Mouse (Mus musculus) brown adipose tissue, adult 24 weeks (tissue): ENCODE data around the gene Naaladl2. TPM values are rescaled to one million over a fixed set of nuclear protein-coding genes. Genes with fewer than 3 reads are reported as not detected.
"Not testable (repeated sequence)": the region's sequence is repeated elsewhere in the genome, so short reads cannot be mapped to it uniquely, and the experiment has no call there.

Source experiments
- H3K27ac ChIP-seq: fragments of 200-500 bp; replicated peaks from 2 replicates; pipeline ENCODE4 v1.5.1; 2012; ENCODE audit warnings: low read depth, mild to moderate bottlenecking, low read length
- H3K4me1 ChIP-seq: fragments of 200-500 bp; 2 replicates; pipeline ENCODE4 v1.6.1; 2012; ENCODE audit warnings: low read length, mixed read lengths; ENCODE audit not compliant: control insufficient read depth, insufficient read depth, insufficient read length
- H3K4me3 ChIP-seq: fragments of 200-500 bp; 2 replicates; pipeline ENCODE4 v1.5.1; 2012; ENCODE audit warnings: low read depth, mild to moderate bottlenecking, low read length, moderate library complexity; ENCODE audit not compliant: insufficient read depth
- polyA plus RNA-seq: library from polyadenylated mRNA; stranded (reverse); fragments of >200 nt; gene quantifications from 2 replicates; pipeline ENCODE4 v1.2.4, GENCODE M21; 2012; ENCODE audit not compliant: missing spikeins, insufficient read depth, insufficient read length

The Naaladl2 gene
- polyA plus RNA-seq, 1 experiment: 0.67 TPM

DNA sequence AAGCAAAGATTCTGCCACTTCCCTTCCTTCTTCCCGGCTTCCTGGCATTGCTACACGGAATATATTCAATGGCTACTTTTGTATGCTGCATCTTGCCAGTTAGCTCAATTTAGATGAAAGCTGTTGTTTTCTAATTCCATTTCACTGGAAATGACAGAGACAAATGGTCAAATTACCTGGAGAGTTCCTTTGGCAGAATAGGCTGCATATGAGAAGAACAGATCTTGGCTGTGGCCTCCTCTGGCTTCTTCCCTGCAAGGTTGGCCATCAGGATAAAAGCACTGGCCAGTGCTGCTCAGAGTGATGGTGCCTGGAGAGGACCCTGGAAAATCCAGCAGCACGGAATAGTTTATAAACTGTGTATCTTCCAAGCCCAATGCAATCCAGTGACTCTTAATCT, 711.3 kb downstream of the Naaladl2 start:
- H3K4me3 ChIP-seq: no peak overlapping the region
- H3K4me1 ChIP-seq: no peaks in the 10 kb centered on the region
- H3K27ac ChIP-seq: no peak overlapping the region

DNA sequence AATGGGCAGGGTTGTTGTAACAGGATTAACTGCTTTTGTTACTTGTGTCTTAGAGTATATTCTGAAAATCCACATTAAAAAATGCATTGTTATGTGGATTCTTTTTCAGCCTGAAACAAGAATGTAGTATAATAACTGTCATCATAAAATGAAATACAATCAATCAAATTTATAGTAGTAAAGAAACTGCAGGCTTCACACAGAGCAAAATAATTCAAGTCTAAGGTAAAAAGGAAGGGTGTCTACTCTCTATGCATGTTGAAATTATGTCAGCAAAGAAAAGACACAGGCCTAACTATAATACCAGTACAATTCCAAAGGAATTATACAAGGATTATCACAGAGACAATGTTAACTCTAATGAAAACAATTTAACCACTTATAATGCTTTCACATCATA, 752.3 kb downstream of the Naaladl2 start:
- Histone ChIP-seq H3K4me3 (no peak overlapping the region), H3K27ac (no peak overlapping the region), H3K4me1 (no peaks in the 10 kb centered on the region)

DNA sequence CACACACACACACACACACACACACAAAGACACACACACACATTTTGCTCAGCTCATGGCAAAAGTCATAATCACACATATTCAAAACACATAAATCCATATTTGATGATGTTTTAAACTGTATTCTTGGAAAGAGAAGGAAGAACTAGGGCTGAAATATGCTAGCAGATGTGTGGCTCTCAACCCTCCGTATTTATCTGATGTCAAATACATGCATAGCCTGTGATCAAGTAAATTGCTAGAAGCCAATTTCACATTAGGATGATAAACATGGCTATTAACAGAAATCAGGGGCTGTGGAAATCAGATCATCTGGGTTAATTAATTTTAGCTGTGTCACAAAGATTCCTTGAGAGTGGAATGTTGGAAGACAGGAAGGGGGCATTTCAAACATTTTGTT, 752.8 kb downstream of the Naaladl2 start:
- Histone ChIP-seq H3K4me1 (no peaks in the 10 kb centered on the region), H3K4me3 (no peak overlapping the region), H3K27ac (no peak overlapping the region)

DNA sequence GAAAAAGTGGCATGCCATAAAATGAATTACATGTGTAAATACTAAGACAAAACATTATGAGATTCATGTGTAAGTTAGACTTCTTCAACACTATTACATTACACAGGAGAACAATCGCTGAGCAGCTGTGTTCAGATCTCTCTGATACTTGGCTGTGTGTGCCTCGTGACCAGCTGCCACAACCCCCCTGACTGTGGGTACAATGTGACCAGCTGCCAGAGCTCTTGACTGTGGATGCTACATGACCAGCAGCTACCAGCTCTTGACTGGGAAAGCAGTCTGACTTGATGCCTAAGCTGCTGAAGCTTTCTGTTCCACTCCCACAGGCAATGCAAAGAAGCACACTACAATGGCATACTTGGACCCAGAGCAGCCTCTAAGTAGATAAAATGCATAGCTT, 789.1 kb downstream of the Naaladl2 start:
- no peak overlapping the region for H3K4me3 ChIP-seq
- H3K4me1 ChIP-seq: no peaks in the 10 kb centered on the region
- H3K27ac ChIP-seq: no peak overlapping the region

DNA sequence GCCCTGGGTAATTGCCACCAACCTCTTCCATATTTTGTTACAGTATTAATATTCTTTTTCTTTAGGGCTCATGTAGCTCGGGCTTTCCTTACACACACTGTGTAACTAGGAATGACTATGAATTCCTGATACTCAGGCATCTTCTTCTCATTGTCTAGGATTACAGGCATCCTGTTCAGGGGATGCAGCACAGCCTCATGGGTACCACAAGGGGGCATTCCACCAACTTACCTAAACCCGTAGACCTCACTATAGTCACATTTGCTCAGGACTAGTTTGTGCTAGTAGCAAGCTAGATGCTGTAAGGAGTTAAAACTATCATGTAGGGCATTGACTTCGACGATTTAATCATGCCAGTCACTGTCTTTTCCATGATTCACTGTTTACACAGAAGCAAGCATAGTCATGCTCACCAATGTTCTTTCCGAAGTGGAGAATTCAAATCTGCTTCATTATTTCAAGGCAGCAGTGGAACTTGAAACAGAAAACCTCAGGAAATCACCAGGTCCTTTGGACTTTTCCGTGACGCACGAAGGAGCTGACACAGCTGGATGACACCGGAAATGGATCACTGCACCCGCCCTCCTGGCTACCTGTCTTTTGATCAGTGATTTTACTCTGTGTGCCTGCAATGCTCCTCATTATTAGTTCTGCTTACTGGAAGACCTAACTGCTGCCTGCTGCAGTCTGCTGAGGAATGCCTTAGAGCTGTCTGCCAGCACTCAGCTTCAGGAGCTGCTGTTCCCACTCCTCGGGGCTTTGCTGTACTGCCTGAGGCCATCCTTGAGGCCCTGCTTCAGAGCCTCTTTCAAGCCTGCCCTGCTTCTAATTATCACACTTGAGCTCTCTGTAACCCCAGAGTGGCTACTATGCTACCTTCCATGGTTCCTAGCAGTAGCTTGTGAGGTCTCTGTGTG, 822.3 kb downstream of the Naaladl2 start:
- H3K27ac ChIP-seq: no peak overlapping the region
- H3K4me3 ChIP-seq: no peak overlapping the region
- no peaks in the 10 kb centered on the region for H3K4me1 ChIP-seq

DNA sequence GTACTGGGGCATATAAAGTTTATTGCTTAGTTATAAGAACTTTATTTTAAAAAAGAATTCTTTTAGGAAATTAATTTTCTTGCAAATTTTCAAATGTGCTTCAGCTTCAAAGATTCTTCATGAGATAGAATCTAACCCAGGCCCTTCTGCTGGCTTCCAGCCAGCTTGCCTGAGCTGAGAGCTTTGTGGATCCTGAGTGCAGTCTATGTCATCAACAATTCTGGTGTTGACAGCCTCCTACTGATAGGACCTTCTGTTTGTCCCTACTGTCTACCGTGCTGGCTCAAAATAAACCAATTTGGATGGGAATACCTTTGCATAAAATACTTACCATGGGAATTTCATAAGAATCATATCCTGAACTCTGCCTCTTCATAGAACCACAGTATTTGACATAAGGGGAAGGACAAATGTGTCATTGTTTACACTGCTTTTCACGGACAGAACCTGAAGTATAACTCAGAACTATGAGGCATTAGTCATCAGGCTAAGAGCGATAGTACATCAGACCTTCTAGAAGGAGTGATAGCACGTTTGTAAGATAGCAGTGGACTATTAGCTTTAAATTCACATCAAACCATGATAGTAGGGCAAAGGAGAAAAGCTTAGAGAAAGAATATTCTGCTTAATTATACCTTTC, 829.3 kb downstream of the Naaladl2 start:
- H3K4me3 ChIP-seq: no peak overlapping the region
- no peaks in the 10 kb centered on the region for H3K4me1 ChIP-seq
- H3K27ac ChIP-seq: no peak overlapping the region

DNA sequence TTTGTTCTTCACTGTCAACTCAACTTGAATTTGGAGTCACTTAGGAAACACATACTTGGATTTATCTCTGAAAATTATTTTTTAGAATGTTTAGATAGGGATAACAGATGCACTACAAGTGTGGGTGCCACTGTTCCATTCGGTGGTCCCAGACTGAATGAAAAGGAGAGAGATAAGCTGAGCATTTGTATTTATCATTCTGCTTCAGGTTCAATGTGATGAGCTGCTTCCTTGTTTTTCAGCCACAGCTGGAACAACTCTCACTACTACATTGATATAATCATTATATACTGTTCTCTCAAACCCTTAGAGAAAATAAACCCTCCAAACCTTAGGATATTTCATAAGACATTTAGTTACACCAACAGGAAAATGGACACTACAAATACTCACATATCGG, 918.6 kb downstream of the Naaladl2 start:
- Histone ChIP-seq H3K4me3 (no peak overlapping the region), H3K27ac (no peak overlapping the region), H3K4me1 (no peaks in the 10 kb centered on the region)

DNA sequence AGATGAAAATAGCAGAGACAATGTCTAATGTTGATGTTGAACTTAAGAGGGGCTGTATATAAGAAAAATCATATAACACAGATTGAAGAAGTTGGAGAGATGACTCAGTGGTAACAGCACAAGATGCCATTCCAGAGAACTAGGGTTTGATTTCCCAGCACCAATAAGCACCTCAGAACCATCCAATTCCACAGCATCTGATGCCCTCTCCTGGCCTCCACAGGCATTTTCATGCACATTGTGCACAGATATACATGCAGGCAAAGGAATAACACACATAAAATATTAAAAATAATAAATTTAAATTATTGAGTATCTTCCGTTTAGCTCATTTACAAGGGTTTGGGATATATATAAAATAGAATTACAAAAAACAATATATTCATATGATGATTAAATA, 926.6 kb downstream of the Naaladl2 start:
- Histone ChIP-seq H3K4me3 (no peak overlapping the region), H3K4me1 (no peaks in the 10 kb centered on the region), H3K27ac (no peak overlapping the region)

DNA sequence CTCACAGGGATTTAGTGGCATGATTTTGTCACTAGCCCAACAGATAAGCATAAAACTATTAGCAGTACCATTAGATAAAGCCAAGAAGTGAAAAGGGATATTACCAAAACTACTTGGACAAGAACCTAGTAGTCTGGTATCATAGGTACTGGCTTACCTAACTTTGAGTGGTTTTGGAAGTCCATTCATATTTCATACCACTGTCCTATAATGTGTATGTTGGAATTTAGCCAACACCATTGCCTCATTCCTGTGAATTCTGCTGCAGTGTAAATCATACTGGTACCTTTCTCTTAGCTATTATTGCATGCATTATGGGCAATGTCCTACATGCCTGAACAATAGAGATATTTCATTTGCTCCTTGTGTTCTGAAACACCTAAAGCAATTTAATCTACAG, 977.5 kb downstream of the Naaladl2 start:
- no peaks in the 10 kb centered on the region for H3K4me1 ChIP-seq
- no peak overlapping the region for H3K27ac ChIP-seq
- no peak overlapping the region for H3K4me3 ChIP-seq

DNA sequence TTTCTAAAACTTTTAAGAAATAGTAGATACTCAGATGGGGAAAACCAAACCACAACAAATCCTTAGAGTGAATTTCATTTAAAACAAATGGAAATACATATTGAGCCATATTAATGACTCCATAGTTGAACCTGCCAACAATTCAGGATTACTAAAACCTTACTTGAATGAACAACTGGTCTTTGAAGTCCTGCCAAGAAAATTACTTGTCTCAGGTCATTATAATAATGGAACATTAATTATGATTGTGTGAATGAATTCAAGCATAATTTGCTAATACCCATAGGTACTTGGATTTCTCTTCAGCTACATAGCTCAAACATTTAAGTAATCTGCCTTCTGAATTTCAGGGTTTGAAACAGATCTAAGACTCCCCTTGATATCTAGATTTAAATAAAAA, 980.1 kb downstream of the Naaladl2 start:
- Histone ChIP-seq H3K27ac (no peak overlapping the region), H3K4me1 (no peaks in the 10 kb centered on the region), H3K4me3 (no peak overlapping the region)

DNA sequence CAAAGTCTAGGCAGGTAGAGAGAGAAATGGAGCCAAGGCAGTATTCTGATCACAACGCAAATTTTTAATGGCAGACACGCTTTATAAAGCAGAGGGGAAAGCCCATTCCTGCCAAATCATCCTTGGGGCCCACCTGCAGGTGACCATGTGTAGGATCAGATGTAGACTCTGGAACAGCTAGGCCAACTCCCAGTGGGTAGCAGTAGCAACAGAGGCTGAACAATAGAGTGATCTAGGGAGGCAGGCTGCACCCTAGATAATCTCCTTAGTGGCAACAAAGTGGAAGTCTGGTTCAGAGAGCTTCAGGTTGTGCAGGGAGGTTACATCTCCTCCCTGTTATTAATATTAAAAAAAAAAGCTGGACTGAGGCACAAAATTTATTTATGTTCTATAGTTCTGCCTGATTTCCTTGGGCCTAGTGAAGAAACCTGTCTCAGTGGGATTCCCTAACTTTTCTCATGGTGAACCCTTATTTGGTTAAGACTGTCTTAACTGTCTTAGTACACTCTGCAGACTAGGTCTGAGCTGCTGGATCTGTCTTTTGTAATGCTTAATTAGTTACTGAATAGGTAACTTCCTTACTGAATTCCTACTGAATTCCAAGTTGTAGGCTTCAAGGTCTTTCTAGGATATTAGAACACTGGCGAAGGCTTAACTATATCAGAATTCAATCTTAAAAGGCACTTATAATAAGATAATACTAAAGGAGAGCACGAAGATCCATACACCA, 992.8 kb downstream of the Naaladl2 start:
- not testable (repeated sequence) for H3K4me1 ChIP-seq, H3K4me3 ChIP-seq, H3K27ac ChIP-seq

DNA sequence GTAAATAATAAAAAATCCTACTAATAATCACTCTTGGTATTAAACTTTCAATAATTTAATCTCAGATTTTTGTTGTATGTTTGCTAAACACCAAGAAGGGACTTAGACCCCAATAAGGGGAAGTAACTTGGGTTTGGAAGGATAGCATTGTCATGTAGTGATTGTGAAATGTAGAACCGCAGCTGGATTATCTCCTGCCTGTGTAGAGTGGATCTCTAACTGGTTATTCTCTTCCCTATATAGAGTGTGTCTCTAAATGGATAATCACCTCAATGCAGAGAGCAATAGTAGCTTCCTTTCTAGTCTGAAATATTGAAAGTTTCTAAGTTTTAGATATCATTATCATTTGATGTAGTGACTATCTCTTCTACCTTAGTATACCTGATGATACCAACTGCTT, 1001.3 kb downstream of the Naaladl2 start:
- Histone ChIP-seq H3K27ac (no peak overlapping the region), H3K4me3 (no peak overlapping the region), H3K4me1 (no peaks in the 10 kb centered on the region)

DNA sequence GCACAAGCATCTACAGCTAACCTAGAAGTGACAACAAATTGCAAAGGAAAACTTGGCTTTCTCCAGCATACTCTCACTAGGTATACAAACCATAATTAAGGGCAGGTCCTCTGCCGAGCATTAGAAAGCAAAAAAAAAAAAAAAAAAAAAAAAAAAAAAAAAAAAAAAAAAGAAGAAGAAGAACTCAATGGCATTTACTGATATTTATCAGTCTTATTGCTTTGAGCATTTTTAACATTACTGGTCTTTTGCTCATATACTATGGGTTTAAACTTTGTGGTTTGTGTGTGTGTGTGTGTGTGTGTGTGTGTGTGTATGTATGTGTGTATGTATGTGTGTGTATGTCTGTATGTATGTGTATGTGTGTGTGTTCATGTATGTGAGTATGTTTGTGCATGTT, 1006.1 kb downstream of the Naaladl2 start:
- no peaks in the 10 kb centered on the region for H3K4me1 ChIP-seq
- no peak overlapping the region for H3K27ac ChIP-seq
- no peak overlapping the region for H3K4me3 ChIP-seq

DNA sequence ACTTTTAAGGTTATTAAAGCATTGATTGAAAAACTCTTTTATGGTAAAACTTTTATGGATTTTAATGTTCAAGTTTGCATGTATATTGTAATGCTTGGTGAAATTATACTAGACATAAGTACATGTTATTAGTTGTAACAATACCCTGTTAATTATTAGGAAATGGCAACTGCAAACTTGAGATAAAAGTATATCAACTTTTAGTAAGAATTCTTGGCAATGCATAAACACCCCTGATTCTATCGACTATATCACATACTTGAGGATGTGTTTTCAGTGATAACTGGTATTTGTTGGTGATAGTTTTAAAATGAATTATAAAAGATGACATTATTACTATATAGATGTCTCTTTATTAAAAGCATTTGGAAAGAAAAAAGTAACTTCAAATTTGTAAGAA, 1017.9 kb downstream of the Naaladl2 start:
- Histone ChIP-seq H3K27ac (no peak overlapping the region), H3K4me1 (no peaks in the 10 kb centered on the region), H3K4me3 (no peak overlapping the region)

DNA sequence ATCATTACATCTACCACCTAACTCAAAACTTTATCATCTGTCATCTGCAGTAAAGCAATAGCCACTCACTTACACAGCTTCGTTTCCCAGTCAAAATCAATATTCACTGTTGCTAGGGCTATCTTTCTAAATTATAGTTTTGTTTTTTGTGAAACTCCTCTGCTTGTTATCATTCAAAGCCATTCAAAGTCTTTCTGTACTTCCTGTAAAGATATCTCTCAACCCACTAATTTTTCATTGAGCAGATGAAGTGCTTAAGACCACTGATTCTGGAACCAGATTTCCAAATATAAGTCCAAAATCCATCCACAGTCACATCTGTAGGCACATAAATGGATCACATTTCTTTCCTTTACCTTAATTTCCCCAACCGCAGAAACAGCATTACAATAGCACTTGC, 1020.0 kb downstream of the Naaladl2 start:
- H3K4me3 ChIP-seq: no peak overlapping the region
- H3K4me1 ChIP-seq: no peaks in the 10 kb centered on the region
- H3K27ac ChIP-seq: no peak overlapping the region
